Mouse (Mus musculus): ENCODE data around the gene Taok3. TPM values are rescaled to one million over a fixed set of nuclear protein-coding genes. Genes with fewer than 3 reads are reported as not detected.
A peak's percentile ranks its signal among the peaks of the same experiment; 100 is the strongest.

Gene Taok3
- total and polyA plus RNA-seq, 3 experiments: 32.1 to 79.2 TPM; not detected in 1

DNA sequence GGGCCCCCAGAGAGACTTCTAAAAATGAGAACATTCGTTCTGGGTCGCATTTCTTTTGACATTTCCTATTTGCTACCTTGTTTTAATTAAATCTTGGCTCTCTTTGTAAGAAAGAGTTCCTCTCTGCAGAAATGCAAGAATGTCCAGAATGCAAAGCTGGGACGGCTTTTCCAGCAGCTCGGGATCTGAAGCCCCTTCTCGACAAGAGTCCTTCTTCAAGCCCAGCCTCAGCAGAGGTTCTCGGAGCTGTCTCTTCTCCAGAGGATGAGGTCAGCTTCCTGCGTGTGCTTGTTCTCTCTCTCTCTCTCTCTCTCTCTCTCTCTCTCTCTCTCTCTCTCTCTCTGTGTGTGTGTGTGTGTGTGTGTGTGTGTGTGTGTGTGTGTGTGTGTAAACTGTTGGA, 2.2 kb upstream of the Taok3 start:
- Histone ChIP-seq H3K27ac (ENCODE audit: control insufficient read depth, low read depth, low read length) (no peak overlapping the region), H3K9me3 (replicated peaks; ENCODE audit: insufficient read depth, low read length) (no peaks in the 10 kb centered on the region), H3K36me3 (ENCODE audit: control insufficient read depth in 1 of 2, insufficient read depth in 2 of 2, low read length in 2 of 2) (peaks cover 3 to 26% of the 10 kb centered on the region in 2 experiments; a peak in 3 of 4 replicates), H3K27me3 (ENCODE audit: control insufficient read depth in 1 of 2, insufficient read depth in 2 of 2, low read length in 2 of 2) (no peaks in the 10 kb centered on the region), H3K9ac (ENCODE audit: control insufficient read depth, low read depth, low read length, poor library complexity, severe bottlenecking) (no peak overlapping the region), H3K4me1 (ENCODE audit: control insufficient read depth in 1 of 2, insufficient read depth in 2 of 2, low read length in 2 of 2) (peaks cover 5 to 24% of the 10 kb centered on the region in 2 experiments), H3K79me2 (ENCODE audit: control insufficient read depth, insufficient read depth, low read length, poor library complexity) (peaks cover 34% of the 10 kb centered on the region), H3K4me3 (ENCODE audit: control insufficient read depth in 1 of 2, insufficient read depth in 1 of 2, low read depth in 2 of 2, low read length in 2 of 2) (no peak overlapping the region)
- no peak for DNase-seq (ENCODE audit: low read depth, low spot score)
- TF ChIP-seq GATA1 (IDR thresholded peaks at IDR 0.05; ENCODE audit: low read depth, low read length) (no peak), POLR2AphosphoS5 (IDR thresholded peaks at IDR 0.05; ENCODE audit: borderline replicate concordance, low read depth, low read length) (no peak), MAFK (IDR thresholded peaks at IDR 0.05; ENCODE audit: borderline replicate concordance, low read depth, low read length) (no peak), UBTF (IDR thresholded peaks at IDR 0.05; ENCODE audit: borderline replicate concordance, insufficient read depth, low read depth, low read length) (no peak), E2F4 (IDR thresholded peaks at IDR 0.05; ENCODE audit: borderline replicate concordance, low read depth, low read length) (no peak), RCOR1 (IDR thresholded peaks at IDR 0.05; ENCODE audit: low read depth, low read length) (no peak), MAZ (IDR thresholded peaks at IDR 0.05; ENCODE audit: low read depth, low read length) (no peak), CHD1 (IDR thresholded peaks at IDR 0.05; ENCODE audit: low read depth, low read length) (no peak), ZMIZ1 (IDR thresholded peaks at IDR 0.05; ENCODE audit: low read depth, low read length) (no peak), MXI1 (IDR thresholded peaks at IDR 0.05; ENCODE audit: low read depth, low read length) (no peak), TAL1 (IDR thresholded peaks at IDR 0.05; ENCODE audit: low read length) (no peak), POLR2A (IDR thresholded peaks at IDR 0.05; ENCODE audit: control insufficient read depth in 1 of 2, insufficient read depth in 1 of 2, low read depth in 1 of 2, low read length in 2 of 2, poor library complexity in 1 of 2) (no peak), ZKSCAN1 (IDR thresholded peaks at IDR 0.05; ENCODE audit: low read depth, low read length) (no peak), MAX (IDR thresholded peaks at IDR 0.05; ENCODE audit: low read length) (no peak), ETS1 (IDR thresholded peaks at IDR 0.05; ENCODE audit: low read depth, low read length) (no peak)

DNA sequence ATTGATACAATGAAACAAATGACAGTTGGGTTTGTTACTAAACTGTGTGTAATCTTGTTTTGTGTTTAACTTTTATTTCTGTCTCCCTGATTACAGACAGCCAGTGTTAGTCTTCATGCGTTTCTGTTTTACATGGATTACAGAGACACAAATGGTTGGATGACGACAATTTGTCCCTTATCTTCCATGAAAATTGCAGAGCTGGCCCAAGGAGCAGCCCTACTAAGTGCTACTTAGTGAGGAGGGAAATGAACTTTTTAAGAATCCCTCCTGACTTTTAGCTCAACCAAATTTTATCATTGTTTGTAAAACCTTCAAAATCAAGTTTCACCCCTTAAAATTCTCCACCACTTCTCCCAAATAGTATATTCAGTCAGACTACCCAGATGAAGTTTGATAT, 1.7 kb upstream of the Taok3 start:
- TF ChIP-seq ZKSCAN1 (IDR thresholded peaks at IDR 0.05; ENCODE audit: low read depth, low read length): peak; percentile 94
- TF ChIP-seq ZNF384 (IDR thresholded peaks at IDR 0.05; ENCODE audit: low read depth, low read length): no peak

More for the DNA sequence above, 1.7 kb upstream of the Taok3 start:
- H3K4me1 ChIP-seq (ENCODE audit: control insufficient read depth in 1 of 2, insufficient read depth in 2 of 2, low read length in 2 of 2): peaks cover 6 to 26% of the 10 kb centered on the region in 2 experiments
- H3K9me3 ChIP-seq (replicated peaks; ENCODE audit: insufficient read depth, low read length): no peaks in the 10 kb centered on the region
- H3K27me3 ChIP-seq (ENCODE audit: control insufficient read depth in 1 of 2, insufficient read depth in 2 of 2, low read length in 2 of 2): no peaks in the 10 kb centered on the region
- H3K36me3 ChIP-seq (ENCODE audit: control insufficient read depth in 1 of 2, insufficient read depth in 2 of 2, low read length in 2 of 2): peaks cover under 1 to 30% of the 10 kb centered on the region in 2 experiments; a peak in 3 of 4 replicates
- H3K27ac ChIP-seq (ENCODE audit: control insufficient read depth, low read depth, low read length): no peak overlapping the region
- no peak overlapping the region for H3K4me3 ChIP-seq (ENCODE audit: control insufficient read depth in 1 of 2, insufficient read depth in 1 of 2, low read depth in 2 of 2, low read length in 2 of 2)
- no peak overlapping the region for H3K9ac ChIP-seq (ENCODE audit: control insufficient read depth, low read depth, low read length, poor library complexity, severe bottlenecking)
- DNase-seq (ENCODE audit: low read depth, low spot score): no peak
- H3K79me2 ChIP-seq (ENCODE audit: control insufficient read depth, insufficient read depth, low read length, poor library complexity): peaks cover 34% of the 10 kb centered on the region
